Mouse (Mus musculus) A20 (cell line): ENCODE data around the gene Tubd1.

Source experiments
- DNase-seq: peaks from one replicate; pipeline ENCODE4 v3.0.0-alpha.2; 2011; ENCODE audit warnings: low read depth, low spot score

The Tubd1 gene

GRCm38 (mm10) chr11:86599378-86600208, 54.8 kb downstream of the Tubd1 start:
- DNase-seq: no peak

GRCm38 (mm10) chr11:86600209-86600557, 55.4 kb downstream of the Tubd1 start:
- no peak for DNase-seq

GRCm38 (mm10) chr11:86602116-86602515, 57.3 kb downstream of the Tubd1 start:
- no peak for DNase-seq

- DNase-seq: no peak
Measured at GRCm38 (mm10) chr11:86603719-86604118, 58.9 kb downstream of the Tubd1 start.

- no peak for DNase-seq
Measured at GRCm38 (mm10) chr11:86604289-86604688, 59.5 kb downstream of the Tubd1 start.

- no peak for DNase-seq
Measured at GRCm38 (mm10) chr11:86604732-86605520, 60.1 kb downstream of the Tubd1 start.

- DNase-seq: peak; percentile 65
Measured at GRCm38 (mm10) chr11:86606621-86607339, 62.0 kb downstream of the Tubd1 start.

- no peak for DNase-seq
Measured at GRCm38 (mm10) chr11:86607808-86608350, 63.1 kb downstream of the Tubd1 start.

- DNase-seq: no peak
Measured at GRCm38 (mm10) chr11:86610239-86610638, 65.4 kb downstream of the Tubd1 start.

GRCm38 (mm10) chr11:86611991-86612390, 67.2 kb downstream of the Tubd1 start:
- DNase-seq: no peak

GRCm38 (mm10) chr11:86614056-86614530, 69.3 kb downstream of the Tubd1 start:
- DNase-seq: peak; percentile 63

- DNase-seq: no peak
Measured at GRCm38 (mm10) chr11:86614607-86615006, 69.8 kb downstream of the Tubd1 start.
